Mouse (Mus musculus): Measurements from ENCODE around the gene Mrps7. TPM values are rescaled to one million over a fixed set of nuclear protein-coding genes. Genes with fewer than 3 reads are reported as not detected.
"Not testable (repeated sequence)": the region's sequence is repeated elsewhere in the genome, so short reads cannot be mapped to it uniquely, and the experiment has no call there.

Mrps7 gene
- total RNA-seq, 2 experiments from 2014 or later: 29.8 to 30.2 TPM

DNA sequence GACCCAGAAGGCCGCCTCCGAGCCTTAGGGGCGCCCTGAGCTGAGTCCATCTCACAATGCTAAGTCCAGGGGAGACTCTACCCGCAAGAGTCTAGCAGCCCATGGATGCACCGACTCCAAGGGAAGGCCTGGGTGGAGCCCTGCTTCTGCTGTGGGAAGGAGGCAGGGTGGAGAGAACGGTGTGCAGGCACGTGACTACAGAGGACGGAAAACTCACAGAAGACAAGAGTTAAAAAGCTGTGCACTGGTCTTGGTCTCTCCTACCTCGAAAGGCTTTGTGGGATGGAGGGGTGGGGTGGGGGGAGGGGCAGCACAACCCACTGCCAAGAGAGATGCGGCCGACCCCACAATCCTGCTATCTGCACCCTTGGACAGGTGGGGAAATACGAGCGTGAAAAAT is 40.6 kb downstream of the Mrps7 start:
- ATAC-seq (ENCODE audit: poor library complexity, severe bottlenecking): no peak

DNA sequence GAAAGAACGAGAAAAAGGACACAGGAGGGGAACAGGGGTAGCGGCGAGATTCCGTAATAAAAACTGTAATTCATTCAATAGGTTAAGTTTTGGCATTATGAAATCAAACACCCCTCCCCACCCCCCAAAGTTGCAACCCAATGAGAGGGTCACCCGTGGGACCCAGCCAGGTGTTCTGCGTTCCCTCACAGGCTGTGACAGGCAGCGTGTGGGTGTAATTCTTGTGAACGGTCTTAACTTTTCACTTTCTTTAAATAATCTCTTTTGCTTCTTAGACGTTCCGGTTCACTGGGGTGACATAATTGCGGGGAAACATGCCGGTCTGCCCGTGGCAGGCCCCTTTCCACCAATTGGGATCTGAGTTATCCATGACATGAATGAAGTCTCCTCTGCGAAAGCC is 41.8 kb downstream of the Mrps7 start:
- not testable (repeated sequence) for ATAC-seq (ENCODE audit: poor library complexity, severe bottlenecking)

DNA sequence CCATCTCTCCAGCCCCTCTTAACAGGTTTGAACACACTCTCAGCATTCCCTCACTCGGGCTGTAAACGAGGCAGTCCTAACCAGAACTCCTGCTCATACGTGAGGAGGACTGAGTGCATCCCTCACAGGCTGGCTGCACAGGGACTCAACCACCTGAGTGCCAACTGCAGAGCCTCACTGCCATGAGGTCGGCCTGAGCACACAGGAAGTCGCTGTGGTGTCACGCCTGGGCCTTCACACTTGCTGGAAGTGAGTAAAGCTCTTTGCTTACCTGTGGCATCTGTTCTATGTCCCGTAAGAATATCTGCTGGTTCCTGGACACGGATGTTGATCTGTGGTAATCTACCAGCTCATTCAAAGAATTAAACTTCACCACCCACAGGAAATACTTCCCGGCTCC is 42.7 kb downstream of the Mrps7 start:
- ATAC-seq (ENCODE audit: poor library complexity, severe bottlenecking): no peak

DNA sequence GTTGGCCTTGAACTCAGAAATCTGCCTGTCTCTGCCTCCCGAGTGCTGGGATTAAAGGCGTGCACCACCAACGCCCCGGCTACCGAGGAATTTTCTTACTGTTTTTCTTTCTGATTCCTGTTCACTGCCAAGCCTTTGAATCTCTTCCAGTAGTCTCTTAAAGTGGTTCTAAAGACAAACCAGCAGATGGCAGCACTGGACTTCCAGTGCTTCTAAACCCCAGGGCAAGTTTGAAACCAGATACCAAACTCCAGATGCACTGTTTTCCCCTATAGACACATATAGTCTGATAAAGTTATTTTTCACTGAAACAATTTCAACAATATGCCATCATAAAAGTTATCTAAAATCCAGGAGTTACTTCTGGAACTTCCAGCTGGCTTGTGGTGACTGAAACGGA is 43.7 kb downstream of the Mrps7 start:
- peak; percentile 61 for ATAC-seq (ENCODE audit: poor library complexity, severe bottlenecking)

- no peak for ATAC-seq (ENCODE audit: poor library complexity, severe bottlenecking)
These were observed 46.0 kb downstream of the Mrps7 start for GRCm38 (mm10) chr11:115649706-115650105.

DNA sequence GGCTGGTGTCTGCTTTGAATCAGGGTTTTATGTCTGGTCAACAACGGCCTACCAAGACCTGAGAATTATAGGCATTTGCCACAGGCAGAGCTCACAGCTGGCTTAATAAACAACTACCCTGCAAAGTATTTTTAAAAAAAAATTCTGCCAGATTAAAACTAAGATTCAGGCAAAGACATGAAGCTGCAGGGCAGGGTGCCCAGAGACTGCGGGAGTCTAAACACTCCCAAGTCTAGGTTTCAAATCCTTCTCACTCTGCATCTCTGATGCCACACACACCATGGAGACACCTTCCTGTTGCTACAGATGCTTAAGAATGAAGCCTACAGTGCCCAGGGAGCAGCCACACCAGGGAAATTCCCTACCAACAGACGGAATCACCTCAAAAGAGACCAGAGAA is 48.0 kb downstream of the Mrps7 start:
- ATAC-seq (ENCODE audit: poor library complexity, severe bottlenecking): no peak

GRCm38 (mm10) chr11:115653194-115653593 is 49.5 kb downstream of the Mrps7 start:
- no peak for ATAC-seq (ENCODE audit: poor library complexity, severe bottlenecking)

- no peak for ATAC-seq (ENCODE audit: poor library complexity, severe bottlenecking)
These were observed 50.4 kb downstream of the Mrps7 start for GRCm38 (mm10) chr11:115654128-115654527.

Other genes with a start within 250 kb of the Mrps7 start
- 0.27 TPM in 1 of 2 replicates, not detected in the other for gene Hid1, start 236.2 kb upstream of the Mrps7 start, total RNA-seq (2015)
- gene Hid1, start 236.2 kb upstream of the Mrps7 start, total RNA-seq (2017): 0.07 and 0.16 TPM in 2 replicates
- gene Cdr2l, start 222.0 kb upstream of the Mrps7 start, total RNA-seq (2015): 0.21 and 0.58 TPM in 2 replicates
- 0.24 and 0.59 TPM in 2 replicates for gene Cdr2l, start 222.0 kb upstream of the Mrps7 start, total RNA-seq (2017)
- gene Mrpl58, start 200.2 kb upstream of the Mrps7 start, total RNA-seq (2015): 122 and 124 TPM in 2 replicates
- 86.9 and 95.9 TPM in 2 replicates for gene Mrpl58, start 200.2 kb upstream of the Mrps7 start, total RNA-seq (2017)
- gene Atp5h, start 184.0 kb upstream of the Mrps7 start, total RNA-seq (2015): 740 and 790 TPM in 2 replicates
- 901 and 1,038 TPM in 2 replicates for gene Atp5h, start 184.0 kb upstream of the Mrps7 start, total RNA-seq (2017)
- 19.6 and 21.2 TPM in 2 replicates for gene Kctd2, start 183.8 kb upstream of the Mrps7 start, total RNA-seq (2015)
- gene Kctd2, start 183.8 kb upstream of the Mrps7 start, total RNA-seq (2017): 14.5 and 16.8 TPM in 2 replicates
- gene Trim80, start 163.4 kb upstream of the Mrps7 start, total RNA-seq (2015): not detected in 2 replicates
- gene Trim80, start 163.4 kb upstream of the Mrps7 start, total RNA-seq (2017): not detected in 2 replicates
- gene Slc16a5, start 141.5 kb upstream of the Mrps7 start, total RNA-seq (2015): 0.09 and 0.42 TPM in 2 replicates
- gene Slc16a5, start 141.5 kb upstream of the Mrps7 start, total RNA-seq (2017): 0.08 and 0.15 TPM in 2 replicates
- 17.2 and 18.5 TPM in 2 replicates for gene Armc7, start 128.3 kb upstream of the Mrps7 start, total RNA-seq (2015)
- gene Armc7, start 128.3 kb upstream of the Mrps7 start, total RNA-seq (2017): 19.8 and 38.6 TPM in 2 replicates
- 80.9 and 84.8 TPM in 2 replicates for gene Nt5c, start 112.1 kb upstream of the Mrps7 start, total RNA-seq (2015)
- gene Nt5c, start 112.1 kb upstream of the Mrps7 start, total RNA-seq (2017): 104 and 113 TPM in 2 replicates
- 211 and 220 TPM in 2 replicates for gene Jpt1, start 89.5 kb upstream of the Mrps7 start, total RNA-seq (2015)
- 181 and 183 TPM in 2 replicates for gene Jpt1, start 89.5 kb upstream of the Mrps7 start, total RNA-seq (2017)
- 507 and 587 TPM in 2 replicates for gene Sumo2, start 67.6 kb upstream of the Mrps7 start, total RNA-seq (2015)
- 367 and 413 TPM in 2 replicates for gene Sumo2, start 67.6 kb upstream of the Mrps7 start, total RNA-seq (2017)
- gene Nup85, start 39.5 kb upstream of the Mrps7 start, total RNA-seq (2015): 52.2 and 59.7 TPM in 2 replicates
- gene Nup85, start 39.5 kb upstream of the Mrps7 start, total RNA-seq (2017): 59.5 and 59.9 TPM in 2 replicates
- 30.8 and 34.0 TPM in 2 replicates for gene Gga3, start 126 bp downstream of the Mrps7 start, total RNA-seq (2015)
- 24.0 and 34.2 TPM in 2 replicates for gene Gga3, start 126 bp downstream of the Mrps7 start, total RNA-seq (2017)
- gene Mif4gd, start 9.0 kb downstream of the Mrps7 start, total RNA-seq (2015): 23.6 and 28.0 TPM in 2 replicates
- 20.2 and 24.4 TPM in 2 replicates for gene Mif4gd, start 9.0 kb downstream of the Mrps7 start, total RNA-seq (2017)
- gene Slc25a19, start 24.4 kb downstream of the Mrps7 start, total RNA-seq (2015): 5.7 and 8.0 TPM in 2 replicates
- gene Slc25a19, start 24.4 kb downstream of the Mrps7 start, total RNA-seq (2017): 13.7 and 25.5 TPM in 2 replicates
- gene Grb2, start 104.7 kb downstream of the Mrps7 start, total RNA-seq (2015): 109 TPM in 2 replicates
- gene Grb2, start 104.7 kb downstream of the Mrps7 start, total RNA-seq (2017): 68.7 and 124 TPM in 2 replicates
- gene Tmem94, start 161.5 kb downstream of the Mrps7 start, total RNA-seq (2015): 16.1 and 17.1 TPM in 2 replicates
- 15.9 and 18.8 TPM in 2 replicates for gene Tmem94, start 161.5 kb downstream of the Mrps7 start, total RNA-seq (2017)
- gene Caskin2, start 209.7 kb downstream of the Mrps7 start, total RNA-seq (2015): 1.6 and 2.5 TPM in 2 replicates
- gene Caskin2, start 209.7 kb downstream of the Mrps7 start, total RNA-seq (2017): 1.7 and 3.0 TPM in 2 replicates
- 2.6 and 5.4 TPM in 2 replicates for gene Tsen54, start 210.8 kb downstream of the Mrps7 start, total RNA-seq (2015)
- 7.0 and 16.3 TPM in 2 replicates for gene Tsen54, start 210.8 kb downstream of the Mrps7 start, total RNA-seq (2017)
- gene Llgl2, start 220.1 kb downstream of the Mrps7 start, total RNA-seq (2015): 3.4 and 5.0 TPM in 2 replicates
- 5.2 and 6.0 TPM in 2 replicates for gene Llgl2, start 220.1 kb downstream of the Mrps7 start, total RNA-seq (2017)